Mouse (Mus musculus): ENCODE measurements around the gene Caml. TPM values are rescaled to one million over a fixed set of nuclear protein-coding genes. Genes with fewer than 3 reads are reported as not detected.
"Not testable (repeated sequence)": the region's sequence is repeated elsewhere in the genome, so short reads cannot be mapped to it uniquely, and the experiment has no call there.

Gene Caml
- 13.0 and 13.3 TPM in 2 replicates for polyA plus RNA-seq (2015; fragmentation: Nextera tagmentation; extraction: Ambion mirVana)

- peak within 1 kb of the TSS; percentile 91 for H3K4me3 ChIP-seq (ENCODE audit: low read depth, low read length)
- WGBS (ENCODE audit: insufficient replicate concordance) = under 1% methylated on average over 59 of the region's 59 CpGs
Observed at GRCm38 (mm10) chr13:55622649-55623541, at the start of gene Caml. Gene Caml, plus strand, starts transcription at chr13:55623005.

GRCm38 (mm10) chr13:55573432-55573831 lies 49.4 kb upstream of the Caml start, which contains the start of gene Tmed9:
Gene Tmed9, plus strand, starts transcription at chr13:55573732.
- WGBS (ENCODE audit: insufficient replicate concordance) = 76% methylated on average over 2 of the region's 2 CpGs
- Histone ChIP-seq H3K9me3 (replicated peaks; ENCODE audit: control insufficient read depth, low read length) (no peaks in the 10 kb centered on the region), H3K4me1 (ENCODE audit: control insufficient read depth, low read depth, low read length) (peaks cover 20% of the 10 kb centered on the region), H3K4me2 (ENCODE audit: low read depth, low read length) (no peak within 1 kb of the TSS), H3K4me3 (ENCODE audit: low read depth, low read length) (no peak within 1 kb of the TSS), H3K27me3 (ENCODE audit: control insufficient read depth, insufficient read depth, low read depth, low read length) (no peaks in the 10 kb centered on the region), H3K9ac (ENCODE audit: low read depth, low read length) (no peak within 1 kb of the TSS), H3K36me3 (ENCODE audit: control insufficient read depth, insufficient read depth) (no peaks in the 10 kb centered on the region), H3K27ac (ENCODE audit: low read length) (no peak within 1 kb of the TSS)
- ATAC-seq (ENCODE audit: low read depth) = no peak

More at GRCm38 (mm10) chr13:55622649-55623541, at the start of gene Caml:
- H3K36me3 ChIP-seq (ENCODE audit: control insufficient read depth, insufficient read depth) = no peaks in the 10 kb centered on the region; the same call in 1 of the 2 replicates
- peak; percentile 99 for ATAC-seq (ENCODE audit: low read depth)
- H3K9ac ChIP-seq (ENCODE audit: low read depth, low read length) = peak within 1 kb of the TSS; percentile 84
- peak within 1 kb of the TSS; percentile 93 for H3K4me2 ChIP-seq (ENCODE audit: low read depth, low read length)
- H3K9me3 ChIP-seq (replicated peaks; ENCODE audit: control insufficient read depth, low read length) = no peaks in the 10 kb centered on the region
- peaks cover 19% of the 10 kb centered on the region for H3K4me1 ChIP-seq (ENCODE audit: control insufficient read depth, low read depth, low read length)
- H3K27me3 ChIP-seq (ENCODE audit: control insufficient read depth, insufficient read depth, low read depth, low read length) = no peaks in the 10 kb centered on the region
- peak within 1 kb of the TSS; percentile 79 for H3K27ac ChIP-seq (ENCODE audit: low read length)

- H3K4me3 ChIP-seq (ENCODE audit: low read depth, low read length) = no peak overlapping the region
- no peak for ATAC-seq (ENCODE audit: low read depth)
- WGBS (ENCODE audit: insufficient replicate concordance) = 62% methylated on average over 5 of the region's 5 CpGs
Observed at GRCm38 (mm10) chr13:55574321-55574720, 48.5 kb upstream of the Caml start.

DNA sequence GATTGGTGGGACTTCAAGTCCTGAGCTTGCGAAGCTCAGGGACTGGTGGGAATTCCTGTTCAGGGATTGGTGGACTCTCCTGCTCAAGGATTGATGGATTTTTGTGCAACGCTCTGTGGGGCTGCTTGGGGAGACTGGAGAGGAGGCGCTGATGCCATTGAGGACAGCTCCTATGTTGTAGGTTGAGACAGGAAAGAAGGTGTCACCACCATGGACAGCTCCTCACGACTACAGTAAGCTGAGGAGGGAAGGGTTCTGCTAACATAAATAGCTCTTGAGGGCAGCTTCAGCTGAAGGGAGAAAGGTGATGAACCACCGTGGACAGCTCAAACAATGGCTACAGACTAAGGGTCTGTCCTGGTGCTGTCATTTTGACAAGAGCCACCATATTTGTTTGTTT lies 46.9 kb upstream of the Caml start:
- no peak overlapping the region for H3K9ac ChIP-seq (ENCODE audit: low read depth, low read length)
- H3K9me3 ChIP-seq (replicated peaks; ENCODE audit: control insufficient read depth, low read length) = no peaks in the 10 kb centered on the region
- ATAC-seq (ENCODE audit: low read depth) = no peak
- no peak overlapping the region for H3K4me3 ChIP-seq (ENCODE audit: low read depth, low read length)
- H3K4me1 ChIP-seq (ENCODE audit: control insufficient read depth, low read depth, low read length) = peaks cover 8% of the 10 kb centered on the region
- H3K4me2 ChIP-seq (ENCODE audit: low read depth, low read length) = no peak overlapping the region
- H3K27me3 ChIP-seq (ENCODE audit: control insufficient read depth, insufficient read depth, low read depth, low read length) = no peaks in the 10 kb centered on the region
- no peak overlapping the region for H3K27ac ChIP-seq (ENCODE audit: low read length)
- H3K36me3 ChIP-seq (ENCODE audit: control insufficient read depth, insufficient read depth) = no peaks in the 10 kb centered on the region
- WGBS (ENCODE audit: insufficient replicate concordance) = 46% methylated on average over 5 of the region's 5 CpGs

More at GRCm38 (mm10) chr13:55574321-55574720, 48.5 kb upstream of the Caml start:
- no peak overlapping the region for H3K4me2 ChIP-seq (ENCODE audit: low read depth, low read length)
- H3K4me1 ChIP-seq (ENCODE audit: control insufficient read depth, low read depth, low read length) = peaks cover 18% of the 10 kb centered on the region
- H3K9ac ChIP-seq (ENCODE audit: low read depth, low read length) = no peak overlapping the region
- H3K36me3 ChIP-seq (ENCODE audit: control insufficient read depth, insufficient read depth) = no peaks in the 10 kb centered on the region
- no peaks in the 10 kb centered on the region for H3K27me3 ChIP-seq (ENCODE audit: control insufficient read depth, insufficient read depth, low read depth, low read length)
- H3K9me3 ChIP-seq (replicated peaks; ENCODE audit: control insufficient read depth, low read length) = no peaks in the 10 kb centered on the region
- no peak overlapping the region for H3K27ac ChIP-seq (ENCODE audit: low read length)

DNA sequence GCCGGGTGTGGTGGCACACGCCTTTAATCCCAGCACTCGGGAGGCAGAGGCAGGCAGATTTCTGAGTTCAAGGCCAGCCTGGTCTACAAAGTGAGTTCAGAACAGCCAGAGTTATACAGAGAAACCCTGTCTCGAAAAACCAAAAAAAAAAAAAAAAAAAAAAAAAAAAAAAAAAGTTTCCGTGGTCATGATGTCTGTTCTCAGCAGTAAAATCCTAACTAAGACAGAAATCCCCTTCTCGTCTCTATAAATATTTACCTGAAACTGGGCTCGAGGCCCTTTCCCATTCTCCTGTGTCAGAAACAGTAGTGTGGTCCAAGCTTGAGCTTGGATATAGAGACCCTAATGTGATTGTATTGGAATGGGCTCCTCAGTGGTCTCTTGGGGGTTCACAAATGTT lies 45.9 kb upstream of the Caml start:
- H3K9ac ChIP-seq (ENCODE audit: low read depth, low read length); H3K4me3 ChIP-seq (ENCODE audit: low read depth, low read length); H3K9me3 ChIP-seq (replicated peaks; ENCODE audit: control insufficient read depth, low read length); H3K27ac ChIP-seq (ENCODE audit: low read length); H3K27me3 ChIP-seq (ENCODE audit: control insufficient read depth, insufficient read depth, low read depth, low read length); H3K4me2 ChIP-seq (ENCODE audit: low read depth, low read length); H3K4me1 ChIP-seq (ENCODE audit: control insufficient read depth, low read depth, low read length); H3K36me3 ChIP-seq (ENCODE audit: control insufficient read depth, insufficient read depth); ATAC-seq (ENCODE audit: low read depth): not testable (repeated sequence)
- 65% methylated on average over 7 of the region's 7 CpGs for WGBS (ENCODE audit: insufficient replicate concordance)

- WGBS (ENCODE audit: insufficient replicate concordance) = 67% methylated on average over 4 of the region's 4 CpGs
- no peak overlapping the region for H3K4me3 ChIP-seq (ENCODE audit: low read depth, low read length)
- no peak overlapping the region for H3K9ac ChIP-seq (ENCODE audit: low read depth, low read length)
- H3K4me1 ChIP-seq (ENCODE audit: control insufficient read depth, low read depth, low read length) = no peaks in the 10 kb centered on the region
- H3K4me2 ChIP-seq (ENCODE audit: low read depth, low read length) = no peak overlapping the region
- no peak overlapping the region for H3K27ac ChIP-seq (ENCODE audit: low read length)
- no peaks in the 10 kb centered on the region for H3K36me3 ChIP-seq (ENCODE audit: control insufficient read depth, insufficient read depth)
- no peaks in the 10 kb centered on the region for H3K9me3 ChIP-seq (replicated peaks; ENCODE audit: control insufficient read depth, low read length)
- ATAC-seq (ENCODE audit: low read depth) = no peak
- H3K27me3 ChIP-seq (ENCODE audit: control insufficient read depth, insufficient read depth, low read depth, low read length) = no peaks in the 10 kb centered on the region
Observed at GRCm38 (mm10) chr13:55578086-55578485, 44.7 kb upstream of the Caml start.

DNA sequence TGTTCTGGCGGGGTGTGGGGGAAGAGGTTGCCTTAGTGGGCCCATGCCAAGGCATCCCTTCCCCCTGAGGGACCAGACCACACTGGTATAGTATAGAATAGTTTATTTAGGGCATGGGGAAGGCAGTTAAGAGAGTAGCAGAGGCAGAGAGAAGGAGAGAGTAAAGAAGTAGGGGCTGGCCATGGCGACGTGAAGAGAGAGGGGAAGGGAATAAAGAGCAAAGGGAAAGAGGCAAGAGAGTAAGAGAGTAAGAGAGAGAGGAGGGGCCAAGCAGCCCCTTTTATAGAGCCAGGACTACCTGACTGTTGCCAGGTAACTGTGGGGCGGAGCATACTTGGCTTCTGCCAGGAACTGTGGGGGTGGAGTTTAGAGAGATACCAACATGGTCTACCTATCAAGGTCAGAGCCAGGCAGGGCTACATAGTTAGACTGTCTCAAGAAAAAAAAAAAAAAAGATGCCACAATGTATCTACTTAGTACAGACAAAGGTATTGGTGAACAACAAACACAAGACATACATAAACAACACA lies 30.8 kb upstream of the Caml start:
- no peak overlapping the region for H3K4me3 ChIP-seq (ENCODE audit: low read depth, low read length)
- H3K27me3 ChIP-seq (ENCODE audit: control insufficient read depth, insufficient read depth, low read depth, low read length) = no peaks in the 10 kb centered on the region
- peaks cover 11% of the 10 kb centered on the region for H3K4me1 ChIP-seq (ENCODE audit: control insufficient read depth, low read depth, low read length)
- H3K27ac ChIP-seq (ENCODE audit: low read length) = no peak overlapping the region
- WGBS (ENCODE audit: insufficient replicate concordance) = 77% methylated on average over 4 of the region's 4 CpGs
- peaks cover 24% of the 10 kb centered on the region for H3K36me3 ChIP-seq (ENCODE audit: control insufficient read depth, insufficient read depth)
- ATAC-seq (ENCODE audit: low read depth) = no peak
- H3K4me2 ChIP-seq (ENCODE audit: low read depth, low read length) = no peak overlapping the region
- H3K9me3 ChIP-seq (replicated peaks; ENCODE audit: control insufficient read depth, low read length) = no peaks in the 10 kb centered on the region
- H3K9ac ChIP-seq (ENCODE audit: low read depth, low read length) = no peak overlapping the region

GRCm38 (mm10) chr13:55592512-55593253 lies 30.1 kb upstream of the Caml start:
- H3K4me2 ChIP-seq (ENCODE audit: low read depth, low read length) = peak overlapping the region; percentile 76
- peaks cover 25% of the 10 kb centered on the region for H3K36me3 ChIP-seq (ENCODE audit: control insufficient read depth, insufficient read depth)
- H3K27me3 ChIP-seq (ENCODE audit: control insufficient read depth, insufficient read depth, low read depth, low read length) = no peaks in the 10 kb centered on the region
- peak overlapping the region; percentile 48 for H3K27ac ChIP-seq (ENCODE audit: low read length)
- peaks cover 11% of the 10 kb centered on the region for H3K4me1 ChIP-seq (ENCODE audit: control insufficient read depth, low read depth, low read length)
- H3K9me3 ChIP-seq (replicated peaks; ENCODE audit: control insufficient read depth, low read length) = no peaks in the 10 kb centered on the region
- peak overlapping the region; percentile 95 for H3K4me3 ChIP-seq (ENCODE audit: low read depth, low read length)
- 3% methylated on average over 29 of the region's 29 CpGs for WGBS (ENCODE audit: insufficient replicate concordance)
- H3K9ac ChIP-seq (ENCODE audit: low read depth, low read length) = peak overlapping the region; percentile 90
- ATAC-seq (ENCODE audit: low read depth) = peak; percentile 98
